Mouse (Mus musculus): ENCODE measurements around the gene Pfkp. TPM values are rescaled to one million over a fixed set of nuclear protein-coding genes. Genes with fewer than 3 reads are reported as not detected.

Pfkp gene
- polyA plus RNA-seq, 1 experiment = 0.05 TPM

DNA sequence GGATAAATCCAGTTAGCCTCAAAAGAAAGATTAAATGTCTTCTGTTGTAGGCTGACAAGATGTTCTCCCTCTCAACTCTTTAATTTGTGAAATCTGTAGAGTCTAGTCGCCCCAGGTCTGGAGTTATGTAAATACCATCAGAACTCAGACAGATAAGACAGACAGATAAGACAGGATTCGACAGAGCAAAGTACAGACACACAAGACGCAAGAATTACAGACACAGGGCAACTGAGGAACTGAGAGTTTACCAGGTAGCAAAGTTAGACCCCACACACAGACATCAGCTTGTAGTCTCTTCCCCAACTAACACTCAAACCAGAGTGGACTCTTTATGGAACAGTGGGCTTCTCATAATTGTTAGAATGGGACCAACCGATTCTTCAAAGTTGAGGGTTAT lies 15.6 kb downstream of the Pfkp start:
- Histone ChIP-seq H3K27me3 (ENCODE audit: control insufficient read depth) (no peaks in the 10 kb centered on the region), H3K4me1 (ENCODE audit: control insufficient read depth) (no peaks in the 10 kb centered on the region), H3K4me3 (replicated peaks) (no peak overlapping the region), H3K36me3 (ENCODE audit: control insufficient read depth) (no peaks in the 10 kb centered on the region), H3K9me3 (ENCODE audit: control insufficient read depth, low read length) (no peaks in the 10 kb centered on the region)
- TF ChIP-seq TAL1 (IDR thresholded peaks at IDR 0.05; ENCODE audit: low read length) (no peak), GATA1 (IDR thresholded peaks at IDR 0.05; ENCODE audit: low read length) (no peak)

DNA sequence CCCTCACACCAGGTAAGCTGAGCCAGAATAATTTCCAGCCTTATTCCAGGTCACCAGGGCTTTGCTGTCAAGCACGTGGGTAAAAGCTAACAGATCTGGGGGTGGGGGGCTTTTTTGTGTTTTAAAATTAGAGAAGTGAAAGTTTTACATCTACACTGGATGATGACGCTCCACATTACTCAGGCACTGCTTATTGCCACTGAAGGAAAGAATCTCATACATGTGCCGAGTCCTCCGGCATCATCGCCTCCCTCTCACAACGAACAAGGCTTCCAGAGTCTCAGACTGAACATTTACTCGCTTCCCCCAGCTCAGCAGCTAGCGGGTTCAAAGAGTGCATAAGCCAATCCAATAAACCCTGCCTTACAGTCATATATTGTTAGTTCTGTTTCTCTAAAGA lies 16.1 kb downstream of the Pfkp start:
- H3K4me3 ChIP-seq (replicated peaks) = no peak overlapping the region
- H3K4me1 ChIP-seq (ENCODE audit: control insufficient read depth) = no peaks in the 10 kb centered on the region
- H3K9me3 ChIP-seq (ENCODE audit: control insufficient read depth, low read length) = no peaks in the 10 kb centered on the region
- TF ChIP-seq GATA1 (IDR thresholded peaks at IDR 0.05; ENCODE audit: low read length) (no peak), TAL1 (IDR thresholded peaks at IDR 0.05; ENCODE audit: low read length) (no peak)
- no peaks in the 10 kb centered on the region for H3K36me3 ChIP-seq (ENCODE audit: control insufficient read depth)
- no peaks in the 10 kb centered on the region for H3K27me3 ChIP-seq (ENCODE audit: control insufficient read depth)

DNA sequence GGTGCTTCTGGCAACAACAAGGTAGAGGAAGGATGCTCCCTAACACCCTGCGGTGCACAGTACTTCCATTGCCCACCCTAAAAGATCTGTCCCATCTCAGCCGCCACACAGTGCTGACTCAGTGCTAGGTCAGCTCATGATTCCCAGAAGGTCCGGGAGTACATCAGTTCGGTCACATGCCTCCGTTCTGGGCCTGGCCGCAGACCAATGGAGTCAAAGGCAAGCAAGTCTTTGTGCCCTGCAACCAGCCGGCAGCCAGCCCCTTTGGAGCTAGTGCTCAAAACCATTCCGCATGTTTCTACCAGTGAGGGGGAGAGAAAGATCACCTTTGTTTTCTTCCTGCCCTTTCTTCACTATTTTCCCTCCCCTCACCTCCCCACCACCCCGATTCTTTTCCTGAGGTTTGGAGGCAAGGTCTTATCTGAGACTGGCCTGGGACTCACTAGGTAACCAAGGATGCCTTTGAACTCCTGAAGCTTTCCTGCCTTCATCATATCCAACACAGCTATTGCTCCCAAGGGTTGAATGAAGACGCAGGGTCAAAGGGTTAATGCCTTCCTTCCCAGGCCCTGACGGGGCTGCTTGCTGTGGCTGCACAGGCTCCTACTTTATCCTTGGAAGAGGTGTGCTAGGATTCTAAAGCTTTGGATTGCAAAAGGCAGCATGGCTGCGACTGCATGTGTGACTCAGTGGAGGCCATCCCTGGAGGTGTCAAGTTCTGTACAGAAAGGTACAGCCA lies 16.6 kb downstream of the Pfkp start:
- TF ChIP-seq GATA1 (IDR thresholded peaks at IDR 0.05; ENCODE audit: low read length) (no peak), TAL1 (IDR thresholded peaks at IDR 0.05; ENCODE audit: low read length) (no peak)
- H3K9me3 ChIP-seq (ENCODE audit: control insufficient read depth, low read length) = no peaks in the 10 kb centered on the region
- no peaks in the 10 kb centered on the region for H3K4me1 ChIP-seq (ENCODE audit: control insufficient read depth)
- H3K4me3 ChIP-seq (replicated peaks) = no peak overlapping the region
- H3K27me3 ChIP-seq (ENCODE audit: control insufficient read depth) = no peaks in the 10 kb centered on the region
- no peaks in the 10 kb centered on the region for H3K36me3 ChIP-seq (ENCODE audit: control insufficient read depth)

DNA sequence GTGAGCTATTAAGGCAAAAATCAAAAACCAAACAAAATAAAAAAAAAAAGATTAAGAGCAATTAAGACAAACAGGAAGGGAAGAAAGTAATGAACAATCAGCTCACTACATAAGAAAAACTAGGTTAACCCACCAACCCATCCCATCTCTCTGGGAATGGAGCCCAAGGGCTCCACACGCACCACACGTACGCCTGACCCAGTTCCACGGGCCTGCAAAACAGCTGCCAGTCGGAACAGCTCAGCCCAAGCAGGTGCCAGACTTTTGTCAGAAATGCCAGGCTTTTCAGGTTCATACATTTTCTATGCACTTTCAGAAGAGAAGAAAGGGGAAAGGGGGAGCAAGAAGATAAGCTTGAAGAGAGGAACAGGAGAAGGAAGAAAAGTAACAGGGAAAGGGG lies 17.9 kb downstream of the Pfkp start:
- H3K27me3 ChIP-seq (ENCODE audit: control insufficient read depth) = no peaks in the 10 kb centered on the region
- no peaks in the 10 kb centered on the region for H3K36me3 ChIP-seq (ENCODE audit: control insufficient read depth)
- no peaks in the 10 kb centered on the region for H3K4me1 ChIP-seq (ENCODE audit: control insufficient read depth)
- H3K9me3 ChIP-seq (ENCODE audit: control insufficient read depth, low read length) = no peaks in the 10 kb centered on the region
- H3K4me3 ChIP-seq (replicated peaks) = no peak overlapping the region
- TF ChIP-seq TAL1 (IDR thresholded peaks at IDR 0.05; ENCODE audit: low read length) = no peak
- TF ChIP-seq GATA1 (IDR thresholded peaks at IDR 0.05; ENCODE audit: low read length) = no peak

DNA sequence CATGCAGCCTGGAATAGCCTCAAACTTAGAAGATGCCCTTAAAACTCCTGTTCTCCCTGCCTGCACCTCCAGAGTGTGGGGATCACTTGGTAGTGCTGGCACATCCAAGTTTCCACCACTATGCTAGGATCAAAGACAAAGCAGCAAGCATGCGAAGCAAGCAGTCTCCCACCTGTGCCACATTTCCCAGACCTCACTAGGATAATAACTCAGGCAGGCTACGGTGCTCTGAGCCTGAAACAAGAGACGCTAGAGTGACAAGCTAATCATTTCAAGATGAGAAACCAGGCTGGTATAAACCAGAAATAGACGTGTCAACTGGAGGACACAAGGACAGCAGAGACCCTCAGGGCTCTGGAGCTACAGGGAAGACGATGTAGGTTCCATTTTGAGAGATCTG lies 18.6 kb downstream of the Pfkp start:
- Histone ChIP-seq H3K9me3 (ENCODE audit: control insufficient read depth, low read length) (no peaks in the 10 kb centered on the region), H3K4me3 (replicated peaks) (no peak overlapping the region), H3K4me1 (ENCODE audit: control insufficient read depth) (no peaks in the 10 kb centered on the region), H3K27me3 (ENCODE audit: control insufficient read depth) (no peaks in the 10 kb centered on the region), H3K36me3 (ENCODE audit: control insufficient read depth) (no peaks in the 10 kb centered on the region)
- TF ChIP-seq GATA1 (IDR thresholded peaks at IDR 0.05; ENCODE audit: low read length) (no peak), TAL1 (IDR thresholded peaks at IDR 0.05; ENCODE audit: low read length) (no peak)

DNA sequence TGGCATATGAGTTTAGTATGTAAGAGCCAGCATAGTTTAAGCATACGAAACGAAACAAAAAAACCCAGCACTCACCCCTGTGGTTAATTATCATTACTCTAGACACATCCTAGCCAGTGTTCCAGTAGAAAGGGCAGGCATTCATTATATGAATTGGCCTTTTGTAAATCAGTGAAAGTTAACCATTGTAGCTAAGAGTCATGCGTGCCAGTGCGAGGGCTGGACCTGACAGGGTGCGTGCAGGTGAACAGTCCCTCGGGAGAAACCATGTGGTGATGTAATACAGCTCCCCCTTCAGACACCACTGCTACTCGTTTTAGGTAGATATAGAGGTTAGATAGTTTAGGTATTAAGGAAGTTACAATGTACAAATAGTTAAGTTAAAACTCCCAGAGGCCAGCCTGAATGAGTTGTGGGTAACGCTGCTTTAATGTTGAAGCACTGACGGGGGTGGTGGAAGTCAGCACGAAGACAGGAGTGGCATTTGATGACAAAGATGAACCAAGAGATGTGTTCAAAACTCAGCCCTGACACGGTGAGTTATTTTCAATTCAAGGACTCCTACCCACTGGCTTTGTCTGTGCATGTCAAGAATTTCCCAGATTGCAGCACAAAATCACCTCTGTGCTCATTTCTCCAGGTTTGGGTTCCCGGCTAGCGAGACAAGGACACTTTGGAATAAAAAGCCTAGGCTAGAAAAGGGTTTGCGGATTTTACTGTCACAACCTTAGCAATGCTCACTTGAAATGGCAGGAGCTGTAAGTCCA lies 19.4 kb downstream of the Pfkp start:
- Histone ChIP-seq H3K36me3 (ENCODE audit: control insufficient read depth) (no peaks in the 10 kb centered on the region), H3K4me3 (replicated peaks) (no peak overlapping the region)

DNA sequence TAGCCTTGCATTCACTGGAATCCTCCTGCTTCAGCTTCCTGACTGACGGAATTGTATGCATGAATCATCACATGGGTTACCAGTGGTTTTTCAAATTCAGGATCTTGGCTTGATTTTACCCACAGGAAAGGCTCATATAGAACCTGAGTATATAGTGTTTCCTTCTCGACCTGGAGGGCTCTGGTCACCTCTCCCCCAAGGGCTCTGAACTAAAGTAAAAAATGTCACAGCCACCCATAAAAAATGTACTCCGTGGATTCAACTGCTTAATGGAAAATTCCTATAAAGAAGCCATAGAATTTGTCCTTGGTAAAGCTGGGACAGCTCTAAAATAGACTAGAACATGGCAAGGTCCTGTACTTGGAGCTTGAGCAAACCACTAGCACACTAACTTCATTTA lies 20.3 kb downstream of the Pfkp start:
- H3K9me3 ChIP-seq (ENCODE audit: control insufficient read depth, low read length) = no peaks in the 10 kb centered on the region
- TF ChIP-seq TAL1 (IDR thresholded peaks at IDR 0.05; ENCODE audit: low read length) (no peak), GATA1 (IDR thresholded peaks at IDR 0.05; ENCODE audit: low read length) (no peak)
- H3K4me1 ChIP-seq (ENCODE audit: control insufficient read depth) = no peaks in the 10 kb centered on the region
- H3K4me3 ChIP-seq (replicated peaks) = no peak overlapping the region
- H3K36me3 ChIP-seq (ENCODE audit: control insufficient read depth) = no peaks in the 10 kb centered on the region
- no peaks in the 10 kb centered on the region for H3K27me3 ChIP-seq (ENCODE audit: control insufficient read depth)

More for the DNA sequence above, 19.4 kb downstream of the Pfkp start:
- no peak for TF ChIP-seq GATA1 (IDR thresholded peaks at IDR 0.05; ENCODE audit: low read length)
- Histone ChIP-seq H3K9me3 (ENCODE audit: control insufficient read depth, low read length) (no peaks in the 10 kb centered on the region), H3K27me3 (ENCODE audit: control insufficient read depth) (no peaks in the 10 kb centered on the region), H3K4me1 (ENCODE audit: control insufficient read depth) (no peaks in the 10 kb centered on the region)

DNA sequence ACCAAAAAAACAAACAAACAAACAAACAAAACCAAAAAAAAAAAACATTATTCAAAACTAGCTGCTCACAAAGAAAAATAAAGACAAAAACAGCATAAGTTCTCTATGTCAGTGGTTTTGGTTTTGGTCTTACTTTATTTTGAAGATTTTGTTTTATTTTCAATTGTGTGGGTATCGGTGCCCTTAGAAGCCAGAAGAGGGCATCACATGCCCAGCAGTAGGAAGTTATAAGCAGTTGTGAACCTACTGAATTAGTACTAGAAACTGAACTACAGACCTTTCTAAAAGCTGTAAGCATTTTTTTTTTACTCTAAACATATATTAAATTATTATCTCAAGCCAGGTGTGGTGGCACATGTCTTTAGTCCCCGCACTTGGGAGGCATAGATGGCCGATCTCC lies 21.2 kb downstream of the Pfkp start:
- Histone ChIP-seq H3K27me3 (ENCODE audit: control insufficient read depth) (no peaks in the 10 kb centered on the region), H3K36me3 (ENCODE audit: control insufficient read depth) (no peaks in the 10 kb centered on the region), H3K9me3 (ENCODE audit: control insufficient read depth, low read length) (no peaks in the 10 kb centered on the region), H3K4me3 (replicated peaks) (no peak overlapping the region), H3K4me1 (ENCODE audit: control insufficient read depth) (no peaks in the 10 kb centered on the region)
- TF ChIP-seq TAL1 (IDR thresholded peaks at IDR 0.05; ENCODE audit: low read length) (no peak), GATA1 (IDR thresholded peaks at IDR 0.05; ENCODE audit: low read length) (no peak)

DNA sequence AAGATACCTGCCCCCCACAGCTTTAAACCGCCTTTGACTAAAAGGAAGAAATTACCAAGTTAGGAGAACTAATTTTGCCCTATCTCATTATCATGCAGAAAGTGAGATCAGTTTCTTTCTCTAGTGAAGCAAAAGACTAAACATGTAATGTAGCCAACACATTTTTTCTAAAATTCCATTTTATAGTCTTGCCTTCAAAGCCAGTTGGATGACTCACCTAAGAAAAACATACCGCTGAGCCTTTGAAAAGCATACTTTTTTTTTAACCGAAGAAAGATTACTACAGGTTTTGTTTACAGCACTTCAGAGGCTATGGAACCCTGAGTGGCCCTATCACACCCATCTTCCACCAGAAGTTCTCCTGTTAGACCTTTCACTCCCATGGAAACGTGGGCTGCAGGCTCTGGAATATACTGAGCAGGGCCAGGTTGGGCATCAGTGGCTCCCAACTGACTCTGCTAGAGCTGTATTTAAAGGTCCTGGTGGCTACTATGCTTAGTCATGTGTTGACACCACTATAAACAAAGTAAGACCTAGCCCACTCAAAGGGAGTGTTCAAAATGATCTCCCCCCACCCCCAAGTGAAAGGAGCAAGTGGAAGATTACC lies 22.0 kb downstream of the Pfkp start:
- no peaks in the 10 kb centered on the region for H3K9me3 ChIP-seq (ENCODE audit: control insufficient read depth, low read length)
- no peaks in the 10 kb centered on the region for H3K36me3 ChIP-seq (ENCODE audit: control insufficient read depth)
- H3K27me3 ChIP-seq (ENCODE audit: control insufficient read depth) = no peaks in the 10 kb centered on the region
- no peak for TF ChIP-seq GATA1 (IDR thresholded peaks at IDR 0.05; ENCODE audit: low read length)
- TF ChIP-seq TAL1 (IDR thresholded peaks at IDR 0.05; ENCODE audit: low read length) = no peak
- H3K4me1 ChIP-seq (ENCODE audit: control insufficient read depth) = no peaks in the 10 kb centered on the region
- H3K4me3 ChIP-seq (replicated peaks) = no peak overlapping the region

All from erythroblast, embryonic 14.5 days (primary cell).